ENCODE assay signal across 18 mouse cellular contexts in genomic region chr11:74426306-74426705, GRCm38 (mm10).
"Had no signal": no experiment of that assay in that cellular context is flagged by ENCODE, and none has a peak within 500 bp of the region (broad histone marks: within the 10 kb centered on the region; RNA-seq: fewer than 3 reads in every experiment).

No protein-coding gene starts in this region.

- DNase-seq: lung, adult 18-20 months; lung, embryonic 14.5 days; lung, postnatal 10 days; lung, postnatal 4 days; midbrain, embryonic 14.5 days; retina, postnatal 1 day; right cerebral cortex, adult 18-20 months; right cerebral cortex, postnatal 25 days; right cerebral cortex, postnatal 4 days; spleen, adult 18-20 months; thymus, adult 2 months; thymus, postnatal 25 days; thymus, postnatal 4 days had no signal

- H3K4me3 ChIP-seq: midbrain, embryonic 10.5 days; midbrain, embryonic 12.5 days; myocyte; neural tube, embryonic 13.5 days; neural tube, embryonic 15.5 days had no signal

- H3K27ac ChIP-seq: midbrain, embryonic 10.5 days; midbrain, embryonic 12.5 days; neural tube, embryonic 13.5 days; neural tube, embryonic 15.5 days had no signal
